Mouse (Mus musculus) liver, embryonic 16.5 days (tissue): ENCODE results near the gene Myo9b. TPM values are rescaled to one million over a fixed set of nuclear protein-coding genes. Genes with fewer than 3 reads are reported as not detected.

Experiments used
- ATAC-seq: fragments of 200-750 bp; cut with Nextera tagmentation; 2 replicates; pipeline ENCODE4 v1.8.0; 2017; ENCODE audit warnings: low read depth, mild to moderate bottlenecking, moderate number of reproducible peaks, moderate library complexity
- H3K27ac ChIP-seq: fragments of 300-500 bp; sonication (generic); 2 replicates; pipeline ENCODE4 v1.5.1; 2014; ENCODE audit warnings: mild to moderate bottlenecking, low read length
- H3K27me3 ChIP-seq: fragments of 300-500 bp; sonication (generic); 2 replicates; pipeline ENCODE4 v1.6.1; 2014; ENCODE audit warnings: low read depth, low read length, mixed read lengths; ENCODE audit not compliant: control insufficient read depth, insufficient read depth
- H3K36me3 ChIP-seq: fragments of 300-500 bp; sonication (generic); 2 replicates; pipeline ENCODE4 v1.6.1; 2014; ENCODE audit warnings: mild to moderate bottlenecking; ENCODE audit not compliant: control insufficient read depth, insufficient read depth
- H3K4me1 ChIP-seq: fragments of 300-500 bp; sonication (generic); 2 replicates; pipeline ENCODE4 v1.6.1; 2014; ENCODE audit warnings: low read depth, low read length, mixed read lengths; ENCODE audit not compliant: control insufficient read depth
- H3K4me2 ChIP-seq: fragments of 300-500 bp; sonication (generic); 2 replicates; pipeline ENCODE4 v1.6.1; 2014; ENCODE audit warnings: low read depth, low read length, mixed read lengths
- H3K4me3 ChIP-seq: fragments of 300-500 bp; sonication (generic); 2 replicates; pipeline ENCODE4 v1.5.1; 2014; ENCODE audit warnings: low read depth, mild to moderate bottlenecking, low read length
- H3K9ac ChIP-seq: fragments of 300-500 bp; sonication (generic); 2 replicates; pipeline ENCODE4 v1.6.1; 2014; ENCODE audit warnings: low read depth, low read length
- H3K9me3 ChIP-seq: fragments of 300-500 bp; sonication (generic); replicated peaks from 2 replicates; pipeline ENCODE4 v1.6.1; 2016; ENCODE audit warnings: low read length; ENCODE audit not compliant: control insufficient read depth
- WGBS: fragments of 180-500 bp; shearing (Covaris S2); extraction: QIAGEN DNeasy Blood & Tissue Kit; methylation state at CpG from one replicate; pipeline ENCODE4 v1.1.7; 2014; ENCODE audit not compliant: insufficient replicate concordance; 5-methylcytosine and 5-hydroxymethylcytosine counted together
- polyA plus RNA-seq: library from polyadenylated mRNA; unstranded; fragments of >200 nt; fragmentation: Nextera tagmentation; extraction: Ambion mirVana; gene quantifications from 2 replicates; pipeline ENCODE4 v1.2.1, GENCODE M21; 2015

Myo9b gene
- polyA plus RNA-seq, 1 experiment from 2014 or later, result 7.8 TPM

- Histone ChIP-seq H3K4me2 (no peak overlapping the region), H3K27me3 (no peaks in the 10 kb centered on the region), H3K27ac (no peak overlapping the region), H3K4me3 (no peak overlapping the region), H3K36me3 (peaks cover 21% of the 10 kb centered on the region), H3K9ac (no peak overlapping the region), H3K9me3 (no peaks in the 10 kb centered on the region), H3K4me1 (peaks cover 21% of the 10 kb centered on the region)
- ATAC-seq, result no peak
- 73% methylated on average over 6 of the region's 6 CpGs for WGBS
Measured at GRCm38 (mm10) chr8:71403107-71403885, 130.8 kb downstream of the Myo9b start.

- H3K27me3 ChIP-seq, result no peaks in the 10 kb centered on the region
- H3K4me3 ChIP-seq, result no peak overlapping the region
- peaks cover 21% of the 10 kb centered on the region for H3K4me1 ChIP-seq
- no peak overlapping the region for H3K9ac ChIP-seq
- ATAC-seq, result no peak
- H3K36me3 ChIP-seq, result peaks cover 24% of the 10 kb centered on the region
- WGBS, result 63% methylated on average over 8 of the region's 8 CpGs
- no peak overlapping the region for H3K4me2 ChIP-seq
- no peaks in the 10 kb centered on the region for H3K9me3 ChIP-seq
- no peak overlapping the region for H3K27ac ChIP-seq
Measured at GRCm38 (mm10) chr8:71404011-71404410, 131.5 kb downstream of the Myo9b start.

GRCm38 (mm10) chr8:71404951-71405351 is 132.4 kb downstream of the Myo9b start:
- H3K9ac ChIP-seq, result peak overlapping the region; percentile 67
- no peak overlapping the region; the same call in 1 of the 2 replicates for H3K27ac ChIP-seq
- H3K4me3 ChIP-seq, result peak overlapping the region; percentile 99
- peaks cover 21% of the 10 kb centered on the region for H3K4me1 ChIP-seq
- H3K9me3 ChIP-seq, result no peaks in the 10 kb centered on the region
- WGBS, result 50% methylated on average over 9 of the region's 9 CpGs
- ATAC-seq, result no peak
- peaks cover 30% of the 10 kb centered on the region for H3K36me3 ChIP-seq
- H3K27me3 ChIP-seq, result no peaks in the 10 kb centered on the region
- H3K4me2 ChIP-seq, result peak overlapping the region; percentile 78

- 13% methylated on average over 33 of the region's 33 CpGs for WGBS
- H3K9ac ChIP-seq, result peak within 1 kb of the TSS; percentile 98
- peaks cover 21% of the 10 kb centered on the region for H3K4me1 ChIP-seq
- peak within 1 kb of the TSS; percentile 99 for H3K4me3 ChIP-seq
- H3K27me3 ChIP-seq, result no peaks in the 10 kb centered on the region
- peak; percentile 91 for ATAC-seq
- peak within 1 kb of the TSS; percentile 78 for H3K4me2 ChIP-seq
- peak within 1 kb of the TSS; percentile 74 for H3K27ac ChIP-seq
- H3K9me3 ChIP-seq, result no peaks in the 10 kb centered on the region
- peaks cover 30% of the 10 kb centered on the region for H3K36me3 ChIP-seq
Measured at GRCm38 (mm10) chr8:71405401-71406098, 133.0 kb downstream of the Myo9b start, which contains the start of gene Ankle1. Gene Ankle1, plus strand, starts transcription at chr8:71406010.

GRCm38 (mm10) chr8:71406099-71407015 is 133.8 kb downstream of the Myo9b start:
- peak overlapping the region; percentile 78 for H3K4me2 ChIP-seq
- peak overlapping the region; percentile 98 for H3K9ac ChIP-seq
- peaks cover 30% of the 10 kb centered on the region for H3K36me3 ChIP-seq
- under 1% methylated on average over 55 of the region's 55 CpGs for WGBS
- H3K4me3 ChIP-seq, result peak overlapping the region; percentile 99
- peak overlapping the region; percentile 74 for H3K27ac ChIP-seq
- H3K4me1 ChIP-seq, result peaks cover 21% of the 10 kb centered on the region
- ATAC-seq, result peak; percentile 74
- no peaks in the 10 kb centered on the region for H3K9me3 ChIP-seq
- H3K27me3 ChIP-seq, result no peaks in the 10 kb centered on the region

- no peak for ATAC-seq
- Histone ChIP-seq H3K27me3 (no peaks in the 10 kb centered on the region), H3K4me2 (peak overlapping the region; percentile 78), H3K4me3 (peak overlapping the region; percentile 99), H3K27ac (no peak overlapping the region), H3K9me3 (no peaks in the 10 kb centered on the region), H3K4me1 (peaks cover 23% of the 10 kb centered on the region), H3K36me3 (peaks cover 30% of the 10 kb centered on the region), H3K9ac (peak overlapping the region; percentile 18; the same call in 1 of the 2 replicates)
- 87% methylated on average over 14 of the region's 14 CpGs for WGBS
Measured at GRCm38 (mm10) chr8:71407441-71407840, 134.9 kb downstream of the Myo9b start.

- no peak overlapping the region for H3K4me2 ChIP-seq
- no peak for ATAC-seq
- peaks cover 30% of the 10 kb centered on the region for H3K36me3 ChIP-seq
- no peak overlapping the region for H3K27ac ChIP-seq
- no peaks in the 10 kb centered on the region for H3K27me3 ChIP-seq
- H3K9ac ChIP-seq, result no peak overlapping the region
- H3K9me3 ChIP-seq, result no peaks in the 10 kb centered on the region
- peaks cover 23% of the 10 kb centered on the region for H3K4me1 ChIP-seq
- no peak overlapping the region for H3K4me3 ChIP-seq
- WGBS, result 90% methylated on average over 4 of the region's 4 CpGs
Measured at GRCm38 (mm10) chr8:71408231-71408630, 135.7 kb downstream of the Myo9b start.
